Mouse (Mus musculus) heart, embryonic 11.5 days (tissue): Measurements from ENCODE around the gene Heatr6. TPM values are rescaled to one million over a fixed set of nuclear protein-coding genes. Genes with fewer than 3 reads are reported as not detected.

Experiments used
- ATAC-seq: fragments of 200-750 bp; cut with Nextera tagmentation; replicated peaks from 2 replicates; pipeline ENCODE4 v1.8.0; 2017; ENCODE audit warnings: moderate library complexity; ENCODE audit not compliant: insufficient number of reproducible peaks, low FRiP score, low TSS enrichment
- H3K27ac ChIP-seq: fragments of 300-500 bp; sonication (generic); 2 replicates; pipeline ENCODE4 v1.5.1; 2014; ENCODE audit warnings: mild to moderate bottlenecking, low read depth, low read length
- H3K27me3 ChIP-seq: fragments of 300-500 bp; sonication (generic); 2 replicates; pipeline ENCODE4 v1.6.1; 2014; ENCODE audit warnings: mild to moderate bottlenecking, low read length, mixed read lengths; ENCODE audit not compliant: control insufficient read depth, insufficient read depth
- H3K36me3 ChIP-seq: fragments of 300-500 bp; sonication (generic); 2 replicates; pipeline ENCODE4 v1.6.1; 2014; ENCODE audit warnings: mild to moderate bottlenecking, low read length, moderate library complexity, mixed read lengths; ENCODE audit not compliant: control insufficient read depth, insufficient read depth
- H3K4me1 ChIP-seq: fragments of 300-500 bp; sonication (generic); 2 replicates; pipeline ENCODE4 v1.6.1; 2014; ENCODE audit warnings: low read length; ENCODE audit not compliant: control insufficient read depth, insufficient read depth
- H3K4me2 ChIP-seq: fragments of 300-500 bp; sonication (generic); 2 replicates; pipeline ENCODE4 v1.6.1; 2014; ENCODE audit warnings: mild to moderate bottlenecking, moderate library complexity
- H3K4me3 ChIP-seq: fragments of 300-500 bp; sonication (generic); 2 replicates; pipeline ENCODE4 v1.5.1; 2014; ENCODE audit warnings: low read depth, low read length
- H3K9ac ChIP-seq: fragments of 300-500 bp; sonication (generic); 2 replicates; pipeline ENCODE4 v1.6.1; 2014; ENCODE audit warnings: mild to moderate bottlenecking, low read depth, low read length, moderate library complexity
- H3K9me3 ChIP-seq: fragments of 300-500 bp; sonication (generic); replicated peaks from 2 replicates; pipeline ENCODE4 v1.6.1; 2016; ENCODE audit warnings: low read length; ENCODE audit not compliant: control insufficient read depth
- WGBS: fragments of 180-500 bp; shearing (Covaris S2); extraction: QIAGEN DNeasy Blood & Tissue Kit; methylation state at CpG from one replicate; pipeline ENCODE4 v1.1.7; 2014; ENCODE audit not compliant: insufficient replicate concordance; 5-methylcytosine and 5-hydroxymethylcytosine counted together
- polyA plus RNA-seq: library from polyadenylated mRNA; unstranded; fragments of >200 nt; fragmentation: Nextera tagmentation; extraction: Ambion mirVana; gene quantifications from 2 replicates; pipeline ENCODE4 v1.2.1, GENCODE M21; 2014

Heatr6 gene
- polyA plus RNA-seq: 13.5 and 16.1 TPM in 2 replicates

- Histone ChIP-seq H3K9ac (peak within 1 kb of the TSS; percentile 92), H3K27ac (peak within 1 kb of the TSS; percentile 79), H3K36me3 (peaks cover 13% of the 10 kb centered on the region), H3K4me3 (peak within 1 kb of the TSS; percentile 86), H3K4me2 (peak within 1 kb of the TSS; percentile 83), H3K4me1 (peaks cover 6% of the 10 kb centered on the region; the same call in 1 of the 2 replicates), H3K9me3 (no peaks in the 10 kb centered on the region), H3K27me3 (peaks cover 7% of the 10 kb centered on the region; the same call in 1 of the 2 replicates)
- peak; percentile 84 for ATAC-seq
- under 1% methylated on average over 47 of the region's 47 CpGs for WGBS
These were observed at the start of gene Heatr6 for GRCm38 (mm10) chr11:83753581-83754181. Gene Heatr6 (plus strand): TSS chr11:83753696.

- Histone ChIP-seq H3K36me3 (no peaks in the 10 kb centered on the region), H3K4me1 (no peaks in the 10 kb centered on the region), H3K4me3 (no peak within 1 kb of the TSS), H3K4me2 (no peak within 1 kb of the TSS), H3K27ac (no peak within 1 kb of the TSS), H3K27me3 (no peaks in the 10 kb centered on the region), H3K9me3 (no peaks in the 10 kb centered on the region), H3K9ac (no peak within 1 kb of the TSS)
- no peak for ATAC-seq
- 43% methylated on average over 1 of the region's 1 CpGs for WGBS
These were observed 49.8 kb upstream of the Heatr6 start, which contains the start of gene Wfdc17 for GRCm38 (mm10) chr11:83703705-83704104. Gene Wfdc17 (plus strand): TSS chr11:83703991.

GRCm38 (mm10) chr11:83708715-83709114 lies 44.8 kb upstream of the Heatr6 start, which contains the start of gene Wfdc18:
Gene Wfdc18 (plus strand): TSS chr11:83709015.
- 71% methylated on average over 4 of the region's 4 CpGs for WGBS
- H3K4me2 ChIP-seq: no peak within 1 kb of the TSS
- no peak for ATAC-seq

GRCm38 (mm10) chr11:83709683-83710082 lies 43.8 kb upstream of the Heatr6 start:
- no peak overlapping the region for H3K4me2 ChIP-seq
- H3K4me1 ChIP-seq: no peaks in the 10 kb centered on the region
- WGBS: 85% methylated on average over 5 of the region's 5 CpGs
- H3K9me3 ChIP-seq: no peaks in the 10 kb centered on the region
- H3K9ac ChIP-seq: no peak overlapping the region
- H3K36me3 ChIP-seq: no peaks in the 10 kb centered on the region
- no peak overlapping the region for H3K27ac ChIP-seq
- H3K27me3 ChIP-seq: no peaks in the 10 kb centered on the region
- H3K4me3 ChIP-seq: no peak overlapping the region
- no peak for ATAC-seq

More at GRCm38 (mm10) chr11:83708715-83709114, 44.8 kb upstream of the Heatr6 start, which contains the start of gene Wfdc18:
- Histone ChIP-seq H3K27ac (no peak within 1 kb of the TSS), H3K4me3 (no peak within 1 kb of the TSS), H3K36me3 (no peaks in the 10 kb centered on the region), H3K9me3 (no peaks in the 10 kb centered on the region), H3K4me1 (no peaks in the 10 kb centered on the region), H3K27me3 (no peaks in the 10 kb centered on the region), H3K9ac (no peak within 1 kb of the TSS)

- ATAC-seq: no peak
- WGBS: 69% methylated on average over 1 of the region's 1 CpGs
- no peak overlapping the region for H3K4me3 ChIP-seq
- H3K4me2 ChIP-seq: no peak overlapping the region
- no peaks in the 10 kb centered on the region for H3K27me3 ChIP-seq
- H3K4me1 ChIP-seq: no peaks in the 10 kb centered on the region
- H3K9me3 ChIP-seq: no peaks in the 10 kb centered on the region
- H3K27ac ChIP-seq: no peak overlapping the region
- H3K9ac ChIP-seq: no peak overlapping the region
- H3K36me3 ChIP-seq: no peaks in the 10 kb centered on the region
These were observed 40.8 kb upstream of the Heatr6 start for GRCm38 (mm10) chr11:83712671-83713070.

- no peak overlapping the region for H3K9ac ChIP-seq
- no peak overlapping the region for H3K4me2 ChIP-seq
- no peaks in the 10 kb centered on the region for H3K4me1 ChIP-seq
- no peaks in the 10 kb centered on the region for H3K27me3 ChIP-seq
- no peaks in the 10 kb centered on the region for H3K36me3 ChIP-seq
- no peaks in the 10 kb centered on the region for H3K9me3 ChIP-seq
- no peak overlapping the region for H3K27ac ChIP-seq
- no peak for ATAC-seq
- 80% methylated on average over 2 of the region's 2 CpGs for WGBS
- H3K4me3 ChIP-seq: no peak overlapping the region
These were observed 39.6 kb upstream of the Heatr6 start for GRCm38 (mm10) chr11:83713925-83714324.

GRCm38 (mm10) chr11:83717042-83717665 lies 36.3 kb upstream of the Heatr6 start:
- Histone ChIP-seq H3K4me1 (no peaks in the 10 kb centered on the region), H3K9me3 (no peaks in the 10 kb centered on the region), H3K9ac (no peak overlapping the region), H3K27ac (no peak overlapping the region), H3K4me2 (no peak overlapping the region), H3K36me3 (no peaks in the 10 kb centered on the region), H3K4me3 (no peak overlapping the region), H3K27me3 (no peaks in the 10 kb centered on the region; the same call in 1 of the 2 replicates)
- 83% methylated on average over 6 of the region's 6 CpGs for WGBS
- no peak for ATAC-seq

- no peaks in the 10 kb centered on the region for H3K36me3 ChIP-seq
- no peak overlapping the region for H3K27ac ChIP-seq
- no peak overlapping the region for H3K4me3 ChIP-seq
- H3K9ac ChIP-seq: no peak overlapping the region
- no peak overlapping the region for H3K4me2 ChIP-seq
- H3K27me3 ChIP-seq: no peaks in the 10 kb centered on the region; the same call in 1 of the 2 replicates
- H3K4me1 ChIP-seq: no peaks in the 10 kb centered on the region
- no peak for ATAC-seq
- H3K9me3 ChIP-seq: no peaks in the 10 kb centered on the region
These were observed 32.7 kb upstream of the Heatr6 start for GRCm38 (mm10) chr11:83720766-83721165.
